Mouse (Mus musculus) urinary bladder, postnatal 4 days (tissue): Measurements from ENCODE around the gene Cntf.

Experiments
- DNase-seq, 2 experiments: peaks; one replicate each; pipeline ENCODE4 v3.0.0; 2021 to 2022; ENCODE audit warnings: low spot score in 2 of 2

The Cntf gene

DNA sequence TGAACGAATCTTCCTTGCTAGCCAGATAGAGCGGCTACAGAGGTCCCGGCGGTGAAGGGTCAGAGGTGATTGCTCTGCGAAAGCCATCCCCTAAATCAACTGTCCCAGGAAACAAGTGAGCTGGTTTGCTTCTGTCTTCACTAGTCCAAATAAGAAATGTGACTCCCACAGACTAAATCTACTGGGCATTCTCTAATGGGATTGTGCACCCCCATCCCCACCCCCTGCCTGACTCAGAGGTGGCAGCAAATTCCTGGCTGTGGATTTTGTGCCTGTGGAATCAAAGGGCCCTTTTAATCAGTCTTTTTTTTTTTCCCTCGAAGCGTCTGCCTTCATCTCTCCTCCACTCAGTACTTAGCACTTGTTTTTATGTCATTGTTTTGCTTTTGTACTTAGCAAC lies at the start of gene Cntf:
Gene Cntf, minus strand, starts transcription at position 325 of the 400 bp plus-strand sequence.
- no peak for DNase-seq

DNA sequence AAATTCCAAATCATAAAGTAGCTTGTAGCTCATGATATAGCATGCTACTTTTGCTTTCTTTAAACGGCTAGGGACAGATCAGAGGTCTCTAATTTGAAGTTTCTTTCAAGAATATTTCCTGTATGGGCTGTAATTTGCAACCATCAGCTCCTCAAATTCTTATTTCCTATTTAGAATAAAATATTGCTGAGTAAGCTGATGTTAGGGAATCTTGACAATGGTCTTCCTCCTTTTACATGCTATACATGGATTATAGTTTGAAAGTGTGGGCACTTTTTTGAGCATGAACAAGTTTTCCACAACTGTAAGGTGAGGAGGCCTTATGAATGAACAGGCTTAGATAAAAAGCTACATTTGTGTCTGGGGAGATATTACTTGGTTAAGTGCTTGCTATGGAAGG lies 48.5 kb upstream of the Cntf start:
- DNase-seq, result no peak

DNA sequence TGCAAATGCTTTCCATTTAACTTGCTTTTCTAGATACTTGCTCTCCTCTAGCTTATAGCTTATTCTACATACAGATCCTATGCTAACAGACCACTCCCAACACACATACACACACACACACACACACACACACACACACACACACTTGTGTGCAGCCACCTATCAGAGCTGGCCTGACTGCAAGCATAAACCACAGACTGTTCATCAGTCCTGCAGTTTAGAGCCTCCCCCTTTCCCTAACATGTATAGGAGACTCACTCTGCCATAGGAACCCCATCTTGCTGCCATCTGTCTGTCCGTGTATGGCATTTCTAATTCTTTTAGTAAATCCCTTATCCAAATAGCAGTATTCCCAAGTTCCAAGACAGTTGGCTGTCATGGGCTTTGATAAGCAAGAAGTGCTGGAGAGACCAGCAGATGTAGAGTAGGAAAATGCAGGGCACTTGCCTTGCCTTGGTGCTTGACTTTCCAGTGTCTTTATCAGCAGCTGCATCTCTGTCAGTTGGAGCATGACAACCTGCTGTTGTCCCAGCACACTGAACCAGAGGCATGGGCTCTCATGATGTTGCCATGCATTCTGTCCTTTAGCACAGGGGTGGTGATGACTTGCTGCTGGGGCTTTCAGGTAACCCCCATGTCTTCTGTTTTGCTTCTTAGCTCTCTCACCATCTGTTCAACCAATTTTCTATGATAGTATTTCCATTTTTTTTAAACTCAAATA lies 47.4 kb upstream of the Cntf start:
- DNase-seq, result no peak

DNA sequence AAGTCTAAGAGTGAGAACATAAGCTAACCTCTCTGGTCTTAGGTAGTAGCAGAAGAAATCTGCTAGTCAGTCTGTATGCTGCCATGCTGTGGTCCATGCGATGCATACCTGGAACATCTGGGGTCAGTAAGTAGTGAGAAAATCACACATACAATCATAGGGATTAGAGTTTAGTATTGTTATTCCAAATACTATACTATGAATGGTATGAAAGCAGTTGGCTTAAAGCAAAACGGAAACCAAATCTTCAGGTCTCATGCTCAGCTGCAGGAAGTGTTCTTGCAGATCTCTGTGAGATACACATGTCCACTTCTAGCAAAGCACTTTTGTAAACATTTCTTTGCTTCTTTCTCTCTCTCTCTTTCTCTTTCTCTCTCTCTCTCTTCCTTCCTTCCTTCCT lies 40.8 kb upstream of the Cntf start:
- DNase-seq, result no peak

DNA sequence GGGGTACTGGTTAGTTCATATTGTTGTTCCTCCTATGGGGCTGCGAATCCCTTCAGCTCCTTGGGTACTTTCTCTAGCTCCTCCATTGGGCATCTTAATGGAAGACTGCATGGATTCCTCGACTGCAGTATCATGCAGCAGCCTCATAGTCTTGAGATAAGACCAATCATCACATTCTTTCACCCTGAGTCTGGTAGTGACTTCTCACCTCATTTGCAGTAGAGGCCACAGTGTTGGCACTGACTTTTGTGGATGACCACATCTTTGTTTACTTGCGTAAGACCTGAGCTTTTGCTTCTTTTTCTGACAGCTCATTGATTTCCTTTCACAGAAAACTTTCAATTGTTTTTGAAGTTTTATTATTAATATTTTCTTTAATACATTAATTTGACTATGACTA lies 40.3 kb upstream of the Cntf start:
- no peak for DNase-seq

DNA sequence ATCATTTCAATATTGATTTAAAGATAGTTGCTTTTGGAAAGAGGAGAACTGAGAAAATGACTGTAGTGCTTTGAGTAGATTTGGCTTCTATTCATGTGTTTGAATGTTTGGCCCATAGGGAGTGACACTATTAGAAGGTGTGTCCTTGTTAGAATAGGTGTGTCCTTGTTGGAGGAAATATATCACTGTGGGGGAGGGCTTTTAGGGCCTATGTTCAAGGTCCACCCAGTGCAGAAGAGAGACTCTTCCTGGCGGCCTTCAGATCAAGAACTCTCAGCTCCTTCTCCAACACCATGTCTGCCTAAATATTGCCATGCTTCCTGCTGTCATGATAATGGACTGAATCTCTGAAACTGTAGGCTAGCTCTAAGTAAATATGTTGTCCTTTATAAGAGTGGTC lies 38.8 kb upstream of the Cntf start:
- no peak for DNase-seq

DNA sequence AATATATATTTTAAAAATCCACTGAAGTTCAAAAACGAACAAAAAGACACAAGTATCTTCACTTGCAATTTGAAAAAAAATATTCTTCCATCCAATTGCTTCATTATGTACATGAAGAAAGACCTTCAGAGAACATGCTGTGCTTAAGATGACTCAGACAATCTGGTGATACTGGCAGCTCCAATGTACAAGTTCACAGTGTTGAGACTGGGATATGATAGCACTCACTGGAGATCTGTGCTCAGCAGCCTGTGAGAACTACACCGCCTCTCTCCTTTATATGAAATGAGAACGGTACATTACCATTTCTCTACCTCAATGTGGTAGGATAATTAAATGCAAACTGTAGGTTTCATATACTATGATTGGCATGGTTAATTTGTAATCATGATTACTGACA lies 37.4 kb upstream of the Cntf start:
- no peak for DNase-seq

DNA sequence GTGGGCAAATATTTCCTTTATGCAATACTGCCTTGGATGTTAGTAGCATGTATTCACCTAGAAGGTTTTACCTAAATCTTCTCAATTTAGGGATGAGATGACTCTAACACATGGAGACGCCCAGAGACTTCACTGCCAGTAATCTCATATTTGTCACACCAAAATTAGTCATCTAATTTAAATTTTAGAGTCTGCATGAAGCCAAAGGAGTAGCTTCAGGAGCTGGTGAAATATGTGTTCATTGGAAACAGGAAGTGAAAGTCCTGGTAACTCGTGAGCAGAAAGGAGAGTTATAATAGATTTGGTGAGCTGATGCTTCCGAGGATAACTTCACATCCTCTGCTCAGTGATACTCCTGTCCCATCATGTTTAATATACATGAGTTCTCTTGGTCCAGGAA lies 35.6 kb upstream of the Cntf start:
- DNase-seq, result no peak

DNA sequence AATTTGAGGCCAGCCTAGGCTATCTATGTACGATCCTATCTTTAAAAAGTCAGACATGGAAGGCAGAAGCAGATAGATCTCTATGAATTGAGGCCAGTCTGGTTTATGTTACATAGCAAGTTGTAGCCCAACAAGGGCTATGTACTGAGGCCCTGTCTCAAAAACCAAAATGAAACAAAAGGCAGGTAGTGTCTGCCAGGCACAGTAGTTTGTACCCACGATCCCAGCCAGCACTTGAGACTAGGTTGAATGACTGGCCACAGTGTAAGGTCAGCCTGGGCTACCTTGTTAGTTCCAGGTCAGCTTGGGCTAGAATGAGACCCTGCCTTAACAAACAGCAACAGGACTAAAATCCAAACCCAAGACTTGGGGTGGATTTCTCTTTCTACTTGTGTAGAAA lies 35.2 kb upstream of the Cntf start:
- no peak for DNase-seq

DNA sequence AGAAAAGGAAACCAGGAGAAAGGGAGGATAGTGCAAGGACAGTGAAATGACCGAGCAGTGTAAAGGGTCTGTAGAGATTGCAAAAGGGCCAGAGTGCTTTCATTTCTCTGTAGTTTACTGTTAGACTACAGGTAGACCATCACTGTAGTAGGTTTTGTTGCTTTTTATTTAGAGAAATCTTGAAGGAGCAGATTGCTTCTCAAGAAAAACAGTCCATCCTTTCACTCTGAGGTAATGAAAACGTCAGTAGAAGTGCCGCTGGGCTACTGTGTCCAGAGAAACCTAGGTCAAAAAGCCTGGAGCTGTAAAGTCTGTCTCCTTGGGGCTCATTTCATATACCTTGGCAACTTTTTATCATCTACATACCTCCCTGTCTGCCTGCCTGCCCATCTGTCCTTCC lies 33.6 kb upstream of the Cntf start:
- no peak for DNase-seq

DNA sequence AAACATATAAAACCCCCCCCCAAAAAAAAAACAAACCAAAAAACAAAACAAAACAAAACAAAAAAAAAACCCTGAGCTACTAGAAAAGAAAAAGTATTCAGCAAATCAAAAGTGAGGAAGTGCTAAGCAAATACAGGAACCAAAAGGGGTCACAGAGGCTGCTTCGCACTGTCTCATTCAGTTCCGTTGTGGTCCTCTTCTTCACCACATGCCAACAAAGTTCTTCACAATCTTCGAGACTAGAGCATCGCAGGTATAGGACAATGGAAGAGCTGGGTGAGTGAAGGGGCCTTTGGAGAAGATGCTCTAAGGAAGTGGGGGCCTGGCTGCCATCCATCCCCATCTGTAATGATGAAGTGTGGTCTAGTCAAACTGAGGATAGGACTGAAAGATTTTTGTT lies 33.0 kb upstream of the Cntf start:
- no peak for DNase-seq

DNA sequence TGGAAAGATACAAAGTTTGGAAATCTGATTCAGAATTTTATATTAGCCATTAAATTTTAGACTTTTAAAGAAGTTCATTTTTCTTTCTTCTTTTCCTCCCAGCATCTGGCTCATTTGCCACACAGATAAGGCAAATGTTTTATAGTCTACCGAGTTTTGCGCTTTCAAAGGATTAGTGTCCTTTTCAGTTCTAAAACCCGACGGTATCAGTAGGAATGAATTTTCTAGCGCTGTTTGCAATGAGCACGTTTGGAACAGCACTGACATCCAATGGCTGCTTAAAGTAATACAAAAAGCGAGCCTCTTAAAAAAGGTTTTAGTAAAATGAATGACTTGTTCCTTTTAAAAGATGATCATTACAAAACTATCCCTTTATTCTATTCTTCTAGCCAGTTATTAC lies 31.6 kb upstream of the Cntf start:
- DNase-seq, result no peak

DNA sequence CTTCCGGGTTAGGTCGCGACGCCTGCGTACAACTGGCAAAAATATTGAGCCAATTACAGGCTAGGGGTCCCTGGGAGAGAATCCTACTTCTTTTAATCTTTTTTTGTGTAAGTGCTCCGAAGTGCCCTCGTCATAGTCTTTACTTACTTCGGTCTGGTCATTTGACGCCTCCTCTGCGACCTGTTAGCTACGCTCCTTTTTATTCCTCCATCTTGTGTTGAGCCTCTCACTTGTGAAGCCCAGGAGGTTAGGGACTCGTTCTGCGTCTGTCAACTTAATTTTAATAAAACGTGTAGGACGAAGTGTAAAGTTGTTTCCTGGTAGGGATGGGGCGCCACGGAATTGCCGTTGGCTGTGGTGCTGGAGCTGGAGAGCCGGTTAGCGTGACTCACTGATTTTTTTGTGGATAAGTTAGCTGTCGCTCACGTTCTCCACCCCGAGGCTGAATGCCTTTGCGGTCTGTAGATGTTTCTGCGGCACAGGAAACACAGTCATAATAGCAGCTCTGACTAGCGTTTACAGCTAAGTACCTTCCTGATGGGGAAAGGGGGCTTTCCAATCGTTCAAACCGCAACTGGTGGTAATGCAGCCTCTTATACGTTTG lies 31.0 kb upstream of the Cntf start:
- DNase-seq, result peak; percentile 62 to 63

DNA sequence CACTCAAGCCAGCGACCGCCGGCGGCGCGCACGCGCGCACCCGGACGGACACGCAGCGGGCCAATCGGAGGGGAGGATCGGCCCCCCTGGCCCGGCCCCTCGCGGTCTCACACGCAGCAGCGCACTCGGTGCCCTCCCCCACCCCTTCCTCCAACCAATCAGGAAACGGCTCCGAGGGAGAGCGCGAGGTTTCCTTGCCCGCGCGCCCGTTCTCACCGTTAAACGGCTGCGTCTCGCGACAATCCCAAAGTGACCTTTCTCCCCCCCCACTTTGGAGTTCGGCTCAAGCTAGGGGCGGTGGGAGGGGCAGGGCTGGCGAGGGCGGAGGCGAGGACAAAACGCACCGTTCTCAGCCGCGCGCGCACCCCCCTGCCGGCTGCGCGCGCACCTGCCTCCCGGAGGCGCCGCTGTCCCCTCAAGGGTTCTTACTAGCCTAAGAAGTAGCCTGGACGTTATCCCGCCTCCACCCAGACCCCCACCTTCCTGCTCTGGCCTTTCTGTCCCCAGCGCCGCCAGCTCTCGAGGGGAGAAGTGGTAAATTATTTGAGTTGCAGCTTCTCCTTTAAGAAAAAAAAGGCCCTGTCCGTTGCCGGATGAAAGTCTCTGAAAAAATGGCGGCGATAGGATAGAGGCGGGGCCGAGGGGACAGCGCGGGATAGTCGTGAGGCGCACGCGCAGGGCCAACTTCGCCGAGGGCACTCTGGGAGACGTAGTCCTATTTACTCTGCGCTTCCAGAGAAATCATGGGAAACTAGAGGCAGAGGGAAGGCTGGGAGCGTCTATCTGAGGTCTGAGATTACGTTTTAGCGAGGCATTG lies 30.3 kb upstream of the Cntf start, which contains the start of the genes Zfp91 and Lpxn:
Gene Zfp91, minus strand, starts transcription at position 616 of the 817 bp plus-strand sequence.
Gene Lpxn, plus strand, starts transcription at position 683 of the 817 bp plus-strand sequence.
- DNase-seq, result peak; percentile 97

DNA sequence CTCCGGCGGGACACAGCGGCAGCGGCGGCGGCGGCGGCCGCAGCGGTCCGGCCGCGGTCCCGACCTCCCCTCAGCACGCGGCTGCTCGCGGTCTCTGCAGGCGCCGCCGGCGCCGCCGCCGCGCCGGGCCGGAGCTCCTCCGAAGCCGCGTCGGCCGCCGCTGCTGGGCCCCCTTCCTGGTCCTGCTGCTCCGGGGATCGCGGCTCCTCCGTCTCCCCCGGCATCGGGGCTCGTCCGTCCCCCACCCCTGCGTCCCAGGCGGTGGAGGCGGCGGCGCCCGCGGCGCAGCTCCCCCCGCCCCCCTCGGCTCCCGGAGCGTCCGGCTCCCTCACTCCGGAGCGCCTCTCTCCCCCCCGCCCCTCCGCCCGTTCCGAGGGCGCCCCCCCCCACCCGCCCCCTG lies 29.7 kb upstream of the Cntf start:
- DNase-seq, result no peak

DNA sequence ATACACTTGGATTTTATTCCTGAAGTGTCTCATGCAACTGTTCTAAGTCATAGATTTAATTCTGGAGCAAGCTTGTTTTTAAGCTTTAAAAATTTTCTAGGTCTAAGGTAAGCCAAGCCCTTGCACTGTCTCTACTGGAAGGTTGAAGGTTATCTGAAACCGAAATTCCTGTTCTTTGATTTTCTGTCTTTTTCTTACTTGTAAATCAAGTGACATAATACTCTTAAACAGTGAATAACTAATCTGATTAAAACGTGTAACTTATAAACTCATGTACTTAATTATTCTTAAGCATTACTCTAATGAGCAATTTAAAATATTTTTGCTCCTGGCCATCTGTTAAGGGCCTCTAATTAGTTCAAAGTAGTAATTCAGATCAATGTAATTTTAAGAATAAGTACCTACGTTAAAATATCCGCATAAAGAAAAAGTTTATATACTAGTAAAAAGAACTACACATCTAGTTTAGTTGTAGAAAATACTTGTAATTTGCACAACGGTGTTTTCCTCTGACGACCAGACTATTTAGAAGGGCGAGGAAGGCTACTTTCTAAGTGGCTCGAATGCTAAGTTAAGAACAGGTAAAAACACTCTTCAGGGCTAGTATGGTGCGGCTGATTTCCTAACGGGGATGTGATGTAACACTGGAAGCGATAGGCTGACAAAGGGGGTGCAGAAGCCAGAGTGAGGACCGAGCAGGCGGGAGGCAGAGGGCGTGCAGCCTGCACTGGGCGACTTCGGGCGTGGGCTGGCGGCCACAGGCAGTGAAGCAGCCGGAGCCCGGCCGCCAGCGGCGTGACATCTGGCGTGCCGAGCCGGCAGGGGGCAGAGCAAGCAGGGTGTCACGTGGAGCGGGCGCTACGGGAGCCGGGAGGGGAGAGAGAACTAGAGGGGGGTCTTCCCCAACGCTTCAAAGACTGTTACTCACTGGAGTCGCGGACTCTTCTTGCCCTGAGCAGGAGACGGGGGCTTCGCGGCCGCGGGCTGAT lies 28.9 kb upstream of the Cntf start:
- peak; percentile 89 to 96 for DNase-seq

DNA sequence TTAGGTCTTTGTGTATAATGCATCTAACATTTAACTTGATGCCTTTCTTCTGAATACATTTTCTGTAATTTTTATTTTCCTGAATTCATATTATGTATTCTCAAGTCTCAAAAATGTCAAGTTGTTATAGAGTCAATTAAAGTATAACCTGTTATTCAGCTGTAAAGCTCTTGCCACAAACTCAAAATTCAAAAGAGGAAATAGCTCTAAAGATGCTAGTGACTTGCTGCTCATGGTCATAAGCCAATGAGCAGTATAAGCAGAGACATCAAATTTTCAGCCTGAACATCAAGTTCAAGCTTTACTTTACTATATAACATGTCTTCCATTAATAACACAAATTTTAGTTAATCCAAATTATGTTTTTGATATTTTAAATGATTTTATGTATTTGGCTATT lies 26.9 kb upstream of the Cntf start:
- no peak for DNase-seq

DNA sequence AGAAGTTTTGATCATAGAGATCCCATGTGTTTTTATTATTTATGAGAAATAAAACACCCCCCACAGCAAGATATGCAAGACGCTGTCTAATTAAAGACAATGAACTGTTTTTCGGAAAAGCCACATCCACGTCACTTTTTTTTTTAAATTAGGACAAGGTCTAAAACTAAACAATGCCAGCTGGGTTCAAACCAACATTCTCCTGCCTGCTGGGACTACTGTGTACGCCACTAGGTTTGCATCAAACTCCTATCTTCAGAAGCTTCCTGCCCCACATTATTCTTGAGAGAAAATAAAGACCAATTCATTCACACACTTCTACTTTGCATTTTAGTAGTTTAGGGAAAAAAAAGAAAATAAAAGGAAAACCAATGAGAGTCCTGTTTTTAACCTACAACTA lies 22.3 kb upstream of the Cntf start:
- DNase-seq, result no peak

DNA sequence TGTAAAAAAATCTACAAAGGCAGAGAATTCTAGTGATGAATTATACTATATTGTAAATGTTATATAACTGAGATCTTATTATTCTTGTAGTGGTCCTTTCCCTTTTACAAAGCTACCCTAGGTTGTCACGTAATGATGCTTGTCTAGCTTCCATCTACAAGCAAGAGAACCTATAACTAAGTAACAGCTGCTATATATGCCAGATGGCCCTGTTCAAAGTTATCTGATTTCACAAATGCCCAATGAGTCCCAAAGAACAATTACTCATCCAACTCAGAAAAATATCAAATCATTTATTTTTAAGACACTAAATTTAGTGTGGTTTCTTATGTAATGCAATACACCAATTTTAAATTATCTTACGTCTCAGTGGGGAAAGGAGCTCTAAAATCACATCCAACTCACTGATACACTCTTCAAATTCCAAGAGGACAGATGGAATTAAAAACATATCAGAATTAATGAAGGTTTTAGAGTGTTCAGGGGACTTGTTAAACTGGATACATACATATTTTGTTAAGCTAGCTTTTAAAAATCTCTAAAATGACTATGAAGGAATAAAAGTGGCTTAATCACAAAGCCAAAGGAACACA lies 21.5 kb upstream of the Cntf start:
- DNase-seq, result no peak

DNA sequence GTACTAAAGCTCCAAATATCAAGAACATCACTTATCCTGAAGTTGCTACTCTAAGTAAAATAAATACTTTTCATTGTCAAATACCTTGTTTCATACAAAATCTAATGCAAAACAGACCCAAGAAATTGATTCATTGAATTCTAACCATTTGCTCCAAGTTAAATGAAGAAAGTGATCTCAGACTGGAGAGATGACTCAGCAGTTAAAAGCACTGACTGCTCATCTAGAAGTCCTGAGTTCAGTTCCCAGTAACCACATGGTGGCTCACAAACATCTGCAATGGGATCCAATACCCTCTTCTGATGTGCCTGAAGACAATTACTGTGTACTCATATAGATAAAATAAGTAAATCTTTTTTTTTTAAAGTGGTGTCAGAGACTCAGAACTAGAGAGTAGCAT lies 15.0 kb upstream of the Cntf start:
- no peak for DNase-seq

DNA sequence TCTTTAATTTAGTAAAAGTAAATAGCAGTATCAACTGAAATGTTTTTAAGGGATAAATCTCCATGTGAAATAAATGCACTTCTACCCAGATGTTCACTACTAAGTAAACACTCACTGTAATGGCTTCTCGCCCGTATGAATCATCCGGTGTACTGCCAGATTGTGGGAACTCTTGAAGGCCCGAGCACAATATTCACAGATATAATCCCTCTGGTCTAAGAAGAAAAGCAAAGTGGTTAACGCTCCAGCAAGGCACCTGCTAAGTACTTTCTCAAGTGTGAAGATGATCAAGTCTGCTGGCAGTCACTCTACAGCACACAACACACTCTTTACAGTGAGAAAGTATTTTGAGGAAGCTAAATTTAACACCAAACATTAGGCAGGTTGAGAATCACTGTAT lies 5.5 kb upstream of the Cntf start:
- no peak for DNase-seq
